Mouse (Mus musculus): Measurements from ENCODE around the gene Sh3rf3. TPM values are rescaled to one million over a fixed set of nuclear protein-coding genes. Genes with fewer than 3 reads are reported as not detected.

Gene Sh3rf3
- total and polyA plus RNA-seq, 2 experiments from 2014 or later: 0.18 TPM; not detected in 1

- H3K27me3 ChIP-seq (ENCODE audit: control insufficient read depth, insufficient read depth, low read length): no peaks in the 10 kb centered on the region
- no peaks in the 10 kb centered on the region for H3K9me3 ChIP-seq (replicated peaks; ENCODE audit: control insufficient read depth, low read length)
- no peak for TF ChIP-seq EP300 (IDR thresholded peaks at IDR 0.05; ENCODE audit: low read depth)
- no peak for TF ChIP-seq CTCF (IDR thresholded peaks at IDR 0.05; ENCODE audit: low read depth)
- H3K4me1 ChIP-seq (ENCODE audit: control insufficient read depth, insufficient read depth): 0 out of 2 replicates have a peak, but pooled peaks cover 6% of the 10 kb centered on the region
- no peak overlapping the region for H3K4me2 ChIP-seq (ENCODE audit: low read depth, low read length)
- ATAC-seq (ENCODE audit: insufficient read depth, low read depth) (no peak), DNase-seq (ENCODE audit: low spot score) (no peak)
- WGBS: 84% methylated on average over 2 of the region's 2 CpGs
- no peak overlapping the region for H3K4me3 ChIP-seq (ENCODE audit: low read depth, low read length)
- no peaks in the 10 kb centered on the region for H3K36me3 ChIP-seq (replicated peaks; ENCODE audit: control insufficient read depth, insufficient read depth, low read length)
- no peak overlapping the region for H3K9ac ChIP-seq (replicated peaks; ENCODE audit: low read depth, low read length)
- H3K27ac ChIP-seq (ENCODE audit: low read depth): no peak overlapping the region
Observed at GRCm38 (mm10) chr10:59115691-59116090, 302.5 kb downstream of the Sh3rf3 start.

DNA sequence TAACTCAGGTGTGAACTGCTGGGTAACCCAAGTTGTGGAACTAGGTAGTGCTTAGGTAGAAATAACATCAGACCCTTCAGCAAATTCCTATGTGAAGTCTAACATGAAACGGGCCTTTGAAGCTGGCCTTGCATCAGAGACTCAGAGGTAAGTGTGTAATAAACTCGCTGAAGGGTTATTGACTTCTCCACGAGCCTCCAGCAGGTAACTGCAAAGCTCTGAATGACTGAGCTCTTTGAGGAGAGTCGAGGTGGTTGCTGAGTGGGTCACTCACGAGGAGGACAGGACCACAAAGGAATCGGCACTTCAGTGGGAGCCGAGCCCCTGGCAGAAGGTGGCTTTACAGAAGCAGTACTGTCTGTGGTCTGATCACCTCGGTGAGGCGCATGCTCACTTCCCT, 303.2 kb downstream of the Sh3rf3 start:
- ATAC-seq (ENCODE audit: insufficient read depth, low read depth): no peak
- no peak overlapping the region for H3K9ac ChIP-seq (replicated peaks; ENCODE audit: low read depth, low read length)
- TF ChIP-seq CTCF (IDR thresholded peaks at IDR 0.05; ENCODE audit: low read depth): no peak
- TF ChIP-seq EP300 (IDR thresholded peaks at IDR 0.05; ENCODE audit: low read depth): no peak
- no peaks in the 10 kb centered on the region for H3K36me3 ChIP-seq (replicated peaks; ENCODE audit: control insufficient read depth, insufficient read depth, low read length)
- WGBS: 81% methylated on average over 9 of the region's 9 CpGs
- no peak overlapping the region for H3K4me2 ChIP-seq (ENCODE audit: low read depth, low read length)
- 0 out of 2 replicates have a peak, but pooled peaks cover 6% of the 10 kb centered on the region for H3K4me1 ChIP-seq (ENCODE audit: control insufficient read depth, insufficient read depth)
- H3K27me3 ChIP-seq (ENCODE audit: control insufficient read depth, insufficient read depth, low read length): no peaks in the 10 kb centered on the region
- no peak overlapping the region for H3K4me3 ChIP-seq (ENCODE audit: low read depth, low read length)
- DNase-seq (ENCODE audit: low spot score): no peak
- H3K27ac ChIP-seq (ENCODE audit: low read depth): no peak overlapping the region
- no peaks in the 10 kb centered on the region for H3K9me3 ChIP-seq (replicated peaks; ENCODE audit: control insufficient read depth, low read length)

DNA sequence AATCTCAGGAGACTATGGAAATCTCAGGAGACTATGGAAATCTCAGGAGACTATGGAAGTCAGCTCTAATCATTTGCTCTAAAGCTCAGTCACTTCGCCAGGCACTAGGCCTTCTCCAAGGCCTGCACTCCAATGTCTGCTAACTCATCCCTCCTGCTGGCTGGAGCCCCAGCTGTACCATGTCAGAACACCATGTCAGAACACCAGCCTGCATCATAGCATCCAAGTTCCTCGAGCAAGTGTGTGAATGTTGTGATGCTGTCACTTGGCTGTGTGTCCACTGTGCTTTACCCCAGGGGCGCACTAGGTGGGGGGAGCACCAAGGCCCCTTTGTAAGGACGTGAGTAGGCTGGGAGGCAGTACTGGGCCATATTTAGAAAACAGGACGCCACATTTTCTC, 304.4 kb downstream of the Sh3rf3 start:
- 75% methylated on average over 5 of the region's 5 CpGs for WGBS
- no peak overlapping the region for H3K27ac ChIP-seq (ENCODE audit: low read depth)
- TF ChIP-seq EP300 (IDR thresholded peaks at IDR 0.05; ENCODE audit: low read depth) (no peak), CTCF (IDR thresholded peaks at IDR 0.05; ENCODE audit: low read depth) (no peak)
- no peak for ATAC-seq (ENCODE audit: insufficient read depth, low read depth)
- no peaks in the 10 kb centered on the region for H3K27me3 ChIP-seq (ENCODE audit: control insufficient read depth, insufficient read depth, low read length)
- H3K36me3 ChIP-seq (replicated peaks; ENCODE audit: control insufficient read depth, insufficient read depth, low read length): no peaks in the 10 kb centered on the region
- 0 out of 2 replicates have a peak, but pooled peaks cover 6% of the 10 kb centered on the region for H3K4me1 ChIP-seq (ENCODE audit: control insufficient read depth, insufficient read depth)
- no peaks in the 10 kb centered on the region for H3K9me3 ChIP-seq (replicated peaks; ENCODE audit: control insufficient read depth, low read length)
- H3K9ac ChIP-seq (replicated peaks; ENCODE audit: low read depth, low read length): no peak overlapping the region
- DNase-seq (ENCODE audit: low spot score): no peak
- H3K4me2 ChIP-seq (ENCODE audit: low read depth, low read length): no peak overlapping the region
- no peak overlapping the region for H3K4me3 ChIP-seq (ENCODE audit: low read depth, low read length)

DNA sequence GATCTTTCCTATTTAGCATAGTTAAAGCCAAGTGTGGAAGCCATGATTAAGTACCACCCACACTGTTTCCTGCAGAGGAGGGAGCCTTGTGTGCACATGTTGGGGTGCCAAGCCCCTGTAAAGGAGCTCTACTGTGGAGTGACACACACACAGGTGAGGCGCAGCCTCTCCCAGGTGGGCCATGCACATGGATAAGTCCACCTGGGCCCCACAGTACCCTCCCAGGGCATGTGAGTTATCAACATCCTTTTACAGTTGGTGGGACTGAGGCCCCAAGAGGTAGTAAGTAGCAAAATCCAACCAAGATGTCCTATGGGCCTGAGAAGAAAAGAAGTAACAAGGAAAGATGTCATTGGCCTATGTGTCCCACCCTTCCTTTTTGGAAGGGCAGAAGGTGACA, 305.8 kb downstream of the Sh3rf3 start:
- H3K4me1 ChIP-seq (ENCODE audit: control insufficient read depth, insufficient read depth): 0 out of 2 replicates have a peak, but pooled peaks cover 6% of the 10 kb centered on the region
- no peak overlapping the region for H3K9ac ChIP-seq (replicated peaks; ENCODE audit: low read depth, low read length)
- TF ChIP-seq EP300 (IDR thresholded peaks at IDR 0.05; ENCODE audit: low read depth): no peak
- no peak for TF ChIP-seq CTCF (IDR thresholded peaks at IDR 0.05; ENCODE audit: low read depth)
- no peak overlapping the region for H3K4me2 ChIP-seq (ENCODE audit: low read depth, low read length)
- DNase-seq (ENCODE audit: low spot score) (no peak), ATAC-seq (ENCODE audit: insufficient read depth, low read depth) (no peak)
- no peak overlapping the region for H3K27ac ChIP-seq (ENCODE audit: low read depth)
- H3K4me3 ChIP-seq (ENCODE audit: low read depth, low read length): no peak overlapping the region
- no peaks in the 10 kb centered on the region for H3K36me3 ChIP-seq (replicated peaks; ENCODE audit: control insufficient read depth, insufficient read depth, low read length)
- H3K9me3 ChIP-seq (replicated peaks; ENCODE audit: control insufficient read depth, low read length): no peaks in the 10 kb centered on the region
- no peaks in the 10 kb centered on the region for H3K27me3 ChIP-seq (ENCODE audit: control insufficient read depth, insufficient read depth, low read length)
- 100% methylated on average over 1 of the region's 1 CpGs for whole genome bisulfite sequencing

GRCm38 (mm10) chr10:59119811-59120210, 306.7 kb downstream of the Sh3rf3 start:
- H3K27me3 ChIP-seq (ENCODE audit: control insufficient read depth, insufficient read depth, low read length): no peaks in the 10 kb centered on the region
- ATAC-seq (ENCODE audit: insufficient read depth, low read depth): no peak
- H3K4me2 ChIP-seq (ENCODE audit: low read depth, low read length): no peak overlapping the region
- no peaks in the 10 kb centered on the region for H3K9me3 ChIP-seq (replicated peaks; ENCODE audit: control insufficient read depth, low read length)
- no peaks in the 10 kb centered on the region for H3K36me3 ChIP-seq (replicated peaks; ENCODE audit: control insufficient read depth, insufficient read depth, low read length)
- H3K4me3 ChIP-seq (ENCODE audit: low read depth, low read length): no peak overlapping the region
- 0 out of 2 replicates have a peak, but pooled peaks cover 4% of the 10 kb centered on the region for H3K4me1 ChIP-seq (ENCODE audit: control insufficient read depth, insufficient read depth)
- WGBS: 86% methylated on average over 2 of the region's 2 CpGs
- no peak for DNase-seq (ENCODE audit: low spot score)
- H3K9ac ChIP-seq (replicated peaks; ENCODE audit: low read depth, low read length): no peak overlapping the region
- H3K27ac ChIP-seq (ENCODE audit: low read depth): no peak overlapping the region
- TF ChIP-seq EP300 (IDR thresholded peaks at IDR 0.05; ENCODE audit: low read depth): no peak
- no peak for TF ChIP-seq CTCF (IDR thresholded peaks at IDR 0.05; ENCODE audit: low read depth)

GRCm38 (mm10) chr10:59125497-59125896, 312.3 kb downstream of the Sh3rf3 start:
- peaks cover 12% of the 10 kb centered on the region; the same call in 1 of the 2 replicates for H3K4me1 ChIP-seq (ENCODE audit: control insufficient read depth, insufficient read depth)
- TF ChIP-seq CTCF (IDR thresholded peaks at IDR 0.05; ENCODE audit: low read depth): no peak
- TF ChIP-seq EP300 (IDR thresholded peaks at IDR 0.05; ENCODE audit: low read depth): no peak
- H3K27ac ChIP-seq (ENCODE audit: low read depth): no peak overlapping the region
- H3K4me2 ChIP-seq (ENCODE audit: low read depth, low read length): no peak overlapping the region
- no peak for DNase-seq (ENCODE audit: low spot score)
- WGBS: 78% methylated on average over 2 of the region's 2 CpGs
- no peak overlapping the region for H3K4me3 ChIP-seq (ENCODE audit: low read depth, low read length)
- no peak for ATAC-seq (ENCODE audit: insufficient read depth, low read depth)
- no peaks in the 10 kb centered on the region for H3K9me3 ChIP-seq (replicated peaks; ENCODE audit: control insufficient read depth, low read length)
- H3K9ac ChIP-seq (replicated peaks; ENCODE audit: low read depth, low read length): no peak overlapping the region
- H3K36me3 ChIP-seq (replicated peaks; ENCODE audit: control insufficient read depth, insufficient read depth, low read length): no peaks in the 10 kb centered on the region
- H3K27me3 ChIP-seq (ENCODE audit: control insufficient read depth, insufficient read depth, low read length): no peaks in the 10 kb centered on the region
